In the genomic region with DNA sequence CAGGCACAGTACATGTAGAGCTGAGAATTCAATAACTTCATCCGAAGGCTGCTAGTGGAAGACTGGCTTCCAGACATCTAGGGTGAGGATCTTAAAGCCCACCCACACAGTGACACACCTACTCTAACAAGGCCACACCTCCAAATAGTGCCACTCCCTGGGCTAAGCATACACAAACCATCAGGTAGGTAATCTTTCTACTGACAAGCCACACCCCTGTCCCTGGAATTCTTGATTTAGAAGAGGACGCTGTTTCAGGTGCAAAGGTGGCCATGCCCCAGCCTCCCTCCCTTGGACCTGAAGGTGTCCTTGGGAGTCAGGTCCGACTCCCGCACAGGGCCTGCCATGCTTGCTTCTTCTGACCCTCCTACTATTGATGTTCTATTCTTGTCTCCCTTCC, we compare ENCODE assay signal across 21 mouse cellular contexts.
"Had no signal": no experiment of that assay in that cellular context is flagged by ENCODE, and none has a peak within 500 bp of the region (broad histone marks: within the 10 kb centered on the region; RNA-seq: fewer than 3 reads in every experiment).

No protein-coding gene starts in this region.

- ATAC-seq: liver, embryonic 12.5 days had no signal

- DNase-seq: kidney, adult 18-20 months; kidney, adult 9 months; kidney, postnatal 14 days; layer of hippocampus, adult 9-11 months; liver; lung, adult 18-20 months; lung, postnatal 10 days; lung, postnatal 36 days; midbrain, embryonic 14.5 days; right cerebral cortex, postnatal 4 days; spleen, adult 18-20 months; thymus, adult 2 months; thymus, postnatal 14 days; thymus, postnatal 4 days had no signal

- H3K9me3 ChIP-seq: limb, embryonic 10.5 days; liver, embryonic 12.5 days; liver, embryonic 15.5 days; lung, embryonic 15.5 days had no signal

- H3K4me3 ChIP-seq: layer of hippocampus, adult 2 months; limb, embryonic 10.5 days; limb, embryonic 13.5 days; liver, embryonic 12.5 days; liver, embryonic 15.5 days; lung, embryonic 15.5 days had no signal

- H3K36me3 ChIP-seq: limb, embryonic 10.5 days; limb, embryonic 13.5 days; liver, embryonic 12.5 days; liver, embryonic 15.5 days; lung, embryonic 15.5 days had no signal

- H3K9ac ChIP-seq: limb, embryonic 13.5 days; liver, embryonic 12.5 days; liver, embryonic 15.5 days; lung, embryonic 15.5 days had no signal

- H3K4me2 ChIP-seq: limb, embryonic 13.5 days; liver, embryonic 12.5 days; liver, embryonic 15.5 days; lung, embryonic 15.5 days; midbrain, embryonic 11.5 days had no signal

- H3K27ac ChIP-seq: layer of hippocampus, adult 2 months; limb, embryonic 10.5 days; limb, embryonic 13.5 days; liver, embryonic 12.5 days; liver, embryonic 15.5 days; lung, embryonic 15.5 days had no signal

- H3K4me1 ChIP-seq: limb, embryonic 13.5 days; lung, embryonic 15.5 days had no signal
